Mouse (Mus musculus): ENCODE measurements at regions not wholly inside any gene's neighbourhood (a gene's known extent, or its start where the extent isn't known, plus 50 kb on each side); places are given as distances from the start of the nearest gene placed in this dataset.

GRCm38 (mm10) chrX:82528640-82529351 is 419.9 kb upstream of the Dmd start:
- DNase-seq (ENCODE audit: low read depth, low spot score) = peak; percentile 5

GRCm38 (mm10) chrX:82571616-82572015 is 377.1 kb upstream of the Dmd start:
- peak; percentile 34 for DNase-seq (ENCODE audit: low read depth, low spot score)

- peak; percentile 45 for DNase-seq (ENCODE audit: low read depth, low spot score)
These were observed 335.3 kb upstream of the Dmd start for GRCm38 (mm10) chrX:82613361-82613760.

- no peak for DNase-seq (ENCODE audit: low read depth, low spot score)
These were observed 298.3 kb upstream of the Dmd start for GRCm38 (mm10) chrX:82650359-82650758.

Data from brain, adult 2 months (tissue).